Mouse (Mus musculus): ENCODE measurements at regions not wholly inside any gene's neighbourhood (a gene's known extent, or its start where the extent isn't known, plus 50 kb on each side); places are given as distances from the start of the nearest gene placed in this dataset.

GRCm38 (mm10) chr16:5578333-5578732 lies 306.8 kb upstream of the Rbfox1 start:
- H3K9ac ChIP-seq (ENCODE audit: low read depth, low read length), result no peak overlapping the region
- no peaks in the 10 kb centered on the region for H3K27me3 ChIP-seq (replicated peaks; ENCODE audit: control insufficient read depth, insufficient read depth, low read length)
- no peaks in the 10 kb centered on the region for H3K36me3 ChIP-seq (ENCODE audit: control insufficient read depth, insufficient read depth, low read length)
- no peak overlapping the region for H3K27ac ChIP-seq (replicated peaks; ENCODE audit: low read depth, low read length)
- DNase-seq (ENCODE audit: low spot score) (peak; percentile 12), ATAC-seq (ENCODE audit: low read depth) (no peak)
- H3K4me1 ChIP-seq (ENCODE audit: control insufficient read depth, insufficient read depth, low read length), result no peaks in the 10 kb centered on the region
- WGBS, result 47% methylated on average over 3 of the region's 3 CpGs
- no peak overlapping the region for H3K4me2 ChIP-seq (ENCODE audit: low read depth, low read length)
- H3K9me3 ChIP-seq (ENCODE audit: control insufficient read depth, low read length), result 0 out of 2 replicates have a peak, but pooled peaks cover 3% of the 10 kb centered on the region
- no peak overlapping the region for H3K4me3 ChIP-seq (ENCODE audit: low read depth, low read length)

DNA sequence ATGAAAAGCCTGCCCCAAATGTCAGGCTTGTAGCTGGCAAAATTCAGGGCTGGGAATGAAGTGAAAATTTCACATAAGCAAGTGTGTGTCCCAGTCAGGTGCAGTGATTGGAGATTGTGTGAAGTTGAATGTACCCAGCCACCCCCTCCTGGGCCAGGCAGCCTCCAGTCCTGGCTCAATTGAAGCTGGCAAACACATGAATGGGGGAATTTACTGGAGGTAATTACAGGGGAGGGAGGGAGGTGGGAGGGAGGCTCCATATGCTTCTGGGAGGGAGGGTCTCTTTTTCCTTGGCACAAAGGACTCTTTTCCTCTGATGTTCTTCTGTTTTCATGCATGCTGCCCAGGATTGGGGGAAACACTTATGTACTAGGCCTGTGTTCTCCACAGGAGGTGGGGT lies 312.4 kb upstream of the Rbfox1 start:
- no peaks in the 10 kb centered on the region for H3K36me3 ChIP-seq (ENCODE audit: control insufficient read depth, insufficient read depth, low read length)
- DNase-seq (ENCODE audit: low spot score) (peak; percentile 11), ATAC-seq (ENCODE audit: low read depth) (no peak)
- H3K9me3 ChIP-seq (ENCODE audit: control insufficient read depth, low read length), result no peaks in the 10 kb centered on the region
- no peak overlapping the region for H3K27ac ChIP-seq (replicated peaks; ENCODE audit: low read depth, low read length)
- no peak overlapping the region for H3K4me3 ChIP-seq (ENCODE audit: low read depth, low read length)
- H3K27me3 ChIP-seq (replicated peaks; ENCODE audit: control insufficient read depth, insufficient read depth, low read length), result no peaks in the 10 kb centered on the region
- H3K9ac ChIP-seq (ENCODE audit: low read depth, low read length), result no peak overlapping the region
- H3K4me2 ChIP-seq (ENCODE audit: low read depth, low read length), result no peak overlapping the region
- H3K4me1 ChIP-seq (ENCODE audit: control insufficient read depth, insufficient read depth, low read length), result no peaks in the 10 kb centered on the region

DNA sequence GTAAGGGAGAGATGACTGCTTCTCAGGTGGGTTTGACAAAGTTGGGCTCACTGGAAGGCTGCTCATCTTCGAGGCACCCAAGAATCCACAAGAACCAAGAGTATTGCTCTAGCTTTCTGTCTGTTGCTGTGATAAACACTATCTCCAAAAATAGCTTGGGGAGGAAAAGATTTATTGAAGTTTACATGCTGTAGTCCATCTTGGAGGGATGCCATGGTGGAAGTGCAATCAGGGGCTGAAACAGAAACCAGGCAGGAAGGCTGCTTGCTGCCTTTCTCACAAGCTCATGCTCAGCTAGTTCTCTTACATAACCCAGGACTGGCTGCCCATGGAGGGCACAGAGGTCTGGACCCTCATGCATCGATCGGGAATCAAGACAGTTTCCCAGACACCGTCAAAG lies 314.5 kb upstream of the Rbfox1 start:
- Histone ChIP-seq H3K36me3 (ENCODE audit: control insufficient read depth, insufficient read depth, low read length) (no peaks in the 10 kb centered on the region), H3K4me3 (ENCODE audit: low read depth, low read length) (no peak overlapping the region), H3K4me2 (ENCODE audit: low read depth, low read length) (no peak overlapping the region), H3K4me1 (ENCODE audit: control insufficient read depth, insufficient read depth, low read length) (no peaks in the 10 kb centered on the region), H3K27me3 (replicated peaks; ENCODE audit: control insufficient read depth, insufficient read depth, low read length) (no peaks in the 10 kb centered on the region), H3K9me3 (ENCODE audit: control insufficient read depth, low read length) (no peaks in the 10 kb centered on the region), H3K27ac (replicated peaks; ENCODE audit: low read depth, low read length) (no peak overlapping the region), H3K9ac (ENCODE audit: low read depth, low read length) (no peak overlapping the region)
- WGBS, result 82% methylated on average over 4 of the region's 4 CpGs
- no peak for ATAC-seq (ENCODE audit: low read depth)
- peak; percentile 14 for DNase-seq (ENCODE audit: low spot score)

DNA sequence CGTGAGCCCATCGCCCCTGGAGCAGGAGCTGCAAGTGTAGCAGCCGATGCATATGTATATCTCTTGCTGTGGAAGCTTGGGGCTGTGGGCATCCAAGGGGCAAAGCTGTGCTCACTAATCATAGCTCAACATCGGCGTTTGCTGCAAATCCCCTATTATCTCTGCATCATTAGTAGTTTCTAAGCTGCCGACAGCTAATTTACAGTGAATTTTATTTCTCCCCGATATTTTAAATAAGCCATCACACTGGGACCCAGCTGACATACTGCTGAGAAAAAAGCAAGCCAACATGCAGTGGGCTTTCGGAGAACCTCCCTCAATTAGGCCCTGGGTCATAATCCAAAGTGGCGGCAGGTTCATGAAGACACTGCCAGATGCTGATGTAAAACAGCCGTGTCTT lies 313.3 kb upstream of the Eef2kmt start:
- WGBS, result 71% methylated on average over 10 of the region's 10 CpGs
- DNase-seq (ENCODE audit: low spot score) (no peak), ATAC-seq (ENCODE audit: low read depth) (no peak)
- no peaks in the 10 kb centered on the region for H3K4me1 ChIP-seq (ENCODE audit: control insufficient read depth, insufficient read depth, low read length)
- H3K27ac ChIP-seq (replicated peaks; ENCODE audit: low read depth, low read length), result no peak overlapping the region
- H3K27me3 ChIP-seq (replicated peaks; ENCODE audit: control insufficient read depth, insufficient read depth, low read length), result no peaks in the 10 kb centered on the region
- H3K9ac ChIP-seq (ENCODE audit: low read depth, low read length), result no peak overlapping the region
- no peaks in the 10 kb centered on the region for H3K9me3 ChIP-seq (ENCODE audit: control insufficient read depth, low read length)
- H3K4me3 ChIP-seq (ENCODE audit: low read depth, low read length), result no peak overlapping the region
- no peaks in the 10 kb centered on the region for H3K36me3 ChIP-seq (ENCODE audit: control insufficient read depth, insufficient read depth, low read length)
- H3K4me2 ChIP-seq (ENCODE audit: low read depth, low read length), result no peak overlapping the region

GRCm38 (mm10) chr16:5549026-5549425 lies 293.2 kb upstream of the Eef2kmt start:
- Histone ChIP-seq H3K4me2 (ENCODE audit: low read depth, low read length) (no peak overlapping the region), H3K9ac (ENCODE audit: low read depth, low read length) (no peak overlapping the region), H3K27ac (replicated peaks; ENCODE audit: low read depth, low read length) (no peak overlapping the region), H3K9me3 (ENCODE audit: control insufficient read depth, low read length) (no peaks in the 10 kb centered on the region), H3K4me3 (ENCODE audit: low read depth, low read length) (no peak overlapping the region), H3K27me3 (replicated peaks; ENCODE audit: control insufficient read depth, insufficient read depth, low read length) (no peaks in the 10 kb centered on the region), H3K4me1 (ENCODE audit: control insufficient read depth, insufficient read depth, low read length) (no peaks in the 10 kb centered on the region), H3K36me3 (ENCODE audit: control insufficient read depth, insufficient read depth, low read length) (no peaks in the 10 kb centered on the region)
- DNase-seq (ENCODE audit: low spot score) (no peak), ATAC-seq (ENCODE audit: low read depth) (no peak)
- WGBS, result 61% methylated on average over 6 of the region's 6 CpGs

DNA sequence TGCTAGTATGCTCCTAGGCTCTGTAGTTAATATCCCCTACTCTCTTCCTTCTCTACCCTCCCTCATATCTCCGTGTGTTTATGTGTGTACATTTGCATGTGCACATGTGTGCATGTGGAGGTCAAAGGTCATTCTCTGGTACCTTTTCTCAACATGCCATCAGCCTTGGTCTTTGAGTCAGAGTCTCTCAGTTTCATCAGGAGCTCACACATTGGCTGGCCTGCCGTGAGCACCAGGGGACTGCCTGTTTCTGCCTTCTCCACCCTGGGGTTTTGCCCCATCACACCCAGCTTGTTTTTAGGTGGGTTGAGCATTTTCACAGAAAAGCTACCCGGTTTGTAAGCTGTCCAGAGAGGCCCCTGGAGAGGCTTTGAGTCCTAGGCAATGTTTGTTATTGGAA lies 292.8 kb upstream of the Eef2kmt start:
- Histone ChIP-seq H3K4me1 (ENCODE audit: control insufficient read depth, insufficient read depth, low read length) (no peaks in the 10 kb centered on the region), H3K4me3 (ENCODE audit: low read depth, low read length) (no peak overlapping the region), H3K36me3 (ENCODE audit: control insufficient read depth, insufficient read depth, low read length) (no peaks in the 10 kb centered on the region), H3K27me3 (replicated peaks; ENCODE audit: control insufficient read depth, insufficient read depth, low read length) (no peaks in the 10 kb centered on the region), H3K4me2 (ENCODE audit: low read depth, low read length) (no peak overlapping the region), H3K9me3 (ENCODE audit: control insufficient read depth, low read length) (no peaks in the 10 kb centered on the region), H3K9ac (ENCODE audit: low read depth, low read length) (no peak overlapping the region), H3K27ac (replicated peaks; ENCODE audit: low read depth, low read length) (no peak overlapping the region)
- 54% methylated on average over 3 of the region's 3 CpGs for WGBS
- DNase-seq (ENCODE audit: low spot score) (no peak), ATAC-seq (ENCODE audit: low read depth) (no peak)

DNA sequence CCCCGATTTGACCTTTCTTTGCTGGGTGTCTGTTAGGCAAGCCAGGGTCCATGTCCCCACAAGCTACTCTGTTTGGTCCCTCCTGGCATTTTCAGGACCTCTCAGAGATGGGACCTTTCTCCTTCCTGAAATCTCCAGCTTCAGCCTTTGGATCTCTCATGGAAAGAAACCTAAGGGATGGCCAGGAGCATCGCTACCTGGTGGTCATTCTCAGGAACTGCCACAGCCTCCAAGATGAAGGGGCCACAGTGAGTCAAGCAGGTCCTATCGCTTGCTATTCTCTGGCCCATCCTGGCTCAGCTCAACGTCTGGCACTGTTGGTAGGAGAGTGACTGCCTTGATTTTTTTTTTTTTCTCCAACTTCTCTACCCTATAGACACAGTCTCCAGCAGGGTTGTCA lies 291.0 kb upstream of the Eef2kmt start:
- DNase-seq (ENCODE audit: low spot score), result no peak
- no peaks in the 10 kb centered on the region for H3K27me3 ChIP-seq (replicated peaks; ENCODE audit: control insufficient read depth, insufficient read depth, low read length)
- no peaks in the 10 kb centered on the region for H3K9me3 ChIP-seq (ENCODE audit: control insufficient read depth, low read length)
- H3K27ac ChIP-seq (replicated peaks; ENCODE audit: low read depth, low read length), result no peak overlapping the region
- ATAC-seq (ENCODE audit: low read depth), result no peak
- no peak overlapping the region for H3K9ac ChIP-seq (ENCODE audit: low read depth, low read length)
- WGBS, result 53% methylated on average over 4 of the region's 4 CpGs
- no peaks in the 10 kb centered on the region for H3K36me3 ChIP-seq (ENCODE audit: control insufficient read depth, insufficient read depth, low read length)
- no peak overlapping the region for H3K4me2 ChIP-seq (ENCODE audit: low read depth, low read length)
- no peak overlapping the region for H3K4me3 ChIP-seq (ENCODE audit: low read depth, low read length)
- no peaks in the 10 kb centered on the region for H3K4me1 ChIP-seq (ENCODE audit: control insufficient read depth, insufficient read depth, low read length)

DNA sequence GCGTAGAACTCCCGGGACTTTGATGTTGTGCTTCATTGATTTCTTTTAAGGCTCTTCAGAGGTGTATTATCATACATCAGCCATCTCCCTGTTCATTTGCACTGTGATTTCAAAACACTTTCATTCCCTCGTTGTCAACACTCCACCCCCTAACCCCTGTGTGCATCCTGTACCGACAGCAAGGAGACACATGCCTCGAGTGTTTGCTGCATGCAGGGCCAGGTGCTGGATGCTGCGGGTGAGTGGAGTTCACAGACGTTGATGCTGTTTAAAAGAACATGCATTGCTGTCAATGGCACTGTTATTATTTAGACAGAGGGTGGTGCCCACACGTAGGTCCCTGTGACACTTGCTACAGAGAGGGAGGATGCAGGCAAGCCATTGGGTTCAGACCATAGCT lies 290.0 kb upstream of the Eef2kmt start:
- DNase-seq (ENCODE audit: low spot score) (no peak), ATAC-seq (ENCODE audit: low read depth) (no peak)
- Histone ChIP-seq H3K9me3 (ENCODE audit: control insufficient read depth, low read length) (no peaks in the 10 kb centered on the region), H3K9ac (ENCODE audit: low read depth, low read length) (no peak overlapping the region), H3K27ac (replicated peaks; ENCODE audit: low read depth, low read length) (no peak overlapping the region), H3K4me3 (ENCODE audit: low read depth, low read length) (no peak overlapping the region), H3K27me3 (replicated peaks; ENCODE audit: control insufficient read depth, insufficient read depth, low read length) (no peaks in the 10 kb centered on the region), H3K4me1 (ENCODE audit: control insufficient read depth, insufficient read depth, low read length) (no peaks in the 10 kb centered on the region), H3K4me2 (ENCODE audit: low read depth, low read length) (no peak overlapping the region), H3K36me3 (ENCODE audit: control insufficient read depth, insufficient read depth, low read length) (no peaks in the 10 kb centered on the region)
- whole genome bisulfite sequencing, result 52% methylated on average over 8 of the region's 8 CpGs

GRCm38 (mm10) chr16:5544436-5544835 lies 288.7 kb upstream of the Eef2kmt start:
- Histone ChIP-seq H3K4me1 (ENCODE audit: control insufficient read depth, insufficient read depth, low read length) (no peaks in the 10 kb centered on the region), H3K4me2 (ENCODE audit: low read depth, low read length) (no peak overlapping the region), H3K4me3 (ENCODE audit: low read depth, low read length) (no peak overlapping the region), H3K27me3 (replicated peaks; ENCODE audit: control insufficient read depth, insufficient read depth, low read length) (no peaks in the 10 kb centered on the region), H3K27ac (replicated peaks; ENCODE audit: low read depth, low read length) (no peak overlapping the region), H3K36me3 (ENCODE audit: control insufficient read depth, insufficient read depth, low read length) (no peaks in the 10 kb centered on the region), H3K9me3 (ENCODE audit: control insufficient read depth, low read length) (no peaks in the 10 kb centered on the region), H3K9ac (ENCODE audit: low read depth, low read length) (no peak overlapping the region)
- WGBS, result 65% methylated on average over 2 of the region's 2 CpGs
- DNase-seq (ENCODE audit: low spot score) (no peak), ATAC-seq (ENCODE audit: low read depth) (no peak)

Data from embryonic facial prominence, embryonic 14.5 days (tissue).